Mouse (Mus musculus) embryonic facial prominence, embryonic 11.5 days (tissue): ENCODE measurements around the gene Slc36a2. TPM values are rescaled to one million over a fixed set of nuclear protein-coding genes. Genes with fewer than 3 reads are reported as not detected.

Source experiments
- ATAC-seq: fragments of 200-750 bp; cut with Nextera tagmentation; replicated peaks from 2 replicates; pipeline ENCODE4 v1.8.0; 2017; ENCODE audit warnings: low read depth; ENCODE audit not compliant: insufficient number of reproducible peaks, low FRiP score, low TSS enrichment
- DNase-seq: peaks from one replicate; pipeline ENCODE4 v3.0.0-alpha.2; 2015; ENCODE audit warnings: low spot score
- H3K27ac ChIP-seq: fragments of 300-500 bp; sonication (generic); replicated peaks from 2 replicates; pipeline ENCODE4 v1.5.1; 2014; ENCODE audit warnings: mild to moderate bottlenecking, low read depth, low read length, control low read depth
- H3K27me3 ChIP-seq: fragments of 300-500 bp; sonication (generic); 2 replicates; pipeline ENCODE4 v1.6.1; 2014; ENCODE audit warnings: mild to moderate bottlenecking, low read length, moderate library complexity, mixed read lengths; ENCODE audit not compliant: control insufficient read depth, insufficient read depth
- H3K36me3 ChIP-seq: fragments of 300-500 bp; sonication (generic); replicated peaks from 2 replicates; pipeline ENCODE4 v1.6.1; 2014; ENCODE audit warnings: low read depth, mild to moderate bottlenecking, low read length, moderate library complexity, mixed read lengths; ENCODE audit not compliant: control insufficient read depth, insufficient read depth
- H3K4me1 ChIP-seq: fragments of 300-500 bp; sonication (generic); 2 replicates; pipeline ENCODE4 v1.6.1; 2014; ENCODE audit warnings: low read length, mixed read lengths; ENCODE audit not compliant: control insufficient read depth, insufficient read depth
- H3K4me2 ChIP-seq: fragments of 300-500 bp; sonication (generic); 2 replicates; pipeline ENCODE4 v1.6.1; 2014; ENCODE audit warnings: low read depth, mild to moderate bottlenecking, control low read depth, low read length, moderate library complexity
- H3K4me3 ChIP-seq: fragments of 300-500 bp; sonication (generic); 2 replicates; pipeline ENCODE4 v1.5.1; 2014; ENCODE audit warnings: low read depth, low read length, control low read depth
- H3K9ac ChIP-seq: fragments of 300-500 bp; sonication (generic); replicated peaks from 2 replicates; pipeline ENCODE4 v1.6.1; 2014; ENCODE audit warnings: mild to moderate bottlenecking, control low read depth, low read length
- H3K9me3 ChIP-seq: fragments of 300-500 bp; sonication (generic); replicated peaks from 2 replicates; pipeline ENCODE4 v1.6.1; 2016; ENCODE audit warnings: mild to moderate bottlenecking, low read length, inconsistent platforms, mixed read lengths; ENCODE audit not compliant: control insufficient read depth
- WGBS: fragments of 180-500 bp; shearing (Covaris S2); extraction: QIAGEN DNeasy Blood & Tissue Kit; methylation state at CpG from one replicate; pipeline ENCODE4 v1.1.7; 2014; 5-methylcytosine and 5-hydroxymethylcytosine counted together
- polyA plus RNA-seq: library from polyadenylated mRNA; unstranded; fragments of >200 nt; fragmentation: Nextera tagmentation; extraction: Ambion mirVana; gene quantifications from 2 replicates; pipeline ENCODE4 v1.2.1, GENCODE M21; 2014

Slc36a2 gene
- polyA plus RNA-seq, 1 experiment from 2014 or later, result 0.11 TPM

DNA sequence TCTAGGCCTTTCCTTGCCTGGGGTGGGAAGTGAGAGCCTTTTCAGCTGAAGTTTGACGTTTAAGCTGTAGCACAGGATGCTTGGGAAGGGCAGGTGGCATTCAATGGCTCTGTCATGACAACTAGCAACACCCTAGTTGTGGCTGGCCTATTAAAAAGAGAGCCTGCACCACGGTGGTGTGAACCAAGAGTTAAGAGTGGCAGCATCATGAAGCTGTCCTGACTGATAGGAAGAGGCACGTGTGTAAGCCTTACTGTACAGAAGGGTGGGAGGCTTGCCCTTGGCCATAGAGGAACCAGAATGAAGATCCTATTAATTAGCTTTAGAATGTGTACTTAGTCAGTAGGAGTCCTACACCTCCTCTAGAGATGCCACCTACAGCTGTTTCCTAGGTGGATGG, 56.5 kb downstream of the Slc36a2 start:
- Histone ChIP-seq H3K4me3 (no peak overlapping the region), H3K4me1 (no peaks in the 10 kb centered on the region), H3K27me3 (no peaks in the 10 kb centered on the region), H3K9me3 (no peaks in the 10 kb centered on the region), H3K27ac (no peak overlapping the region), H3K4me2 (no peak overlapping the region), H3K36me3 (no peaks in the 10 kb centered on the region), H3K9ac (no peak overlapping the region)
- no peak for ATAC-seq
- no peak for DNase-seq
- 77% methylated on average over 3 of the region's 3 CpGs for WGBS

- ATAC-seq (no peak), DNase-seq (no peak)
- Histone ChIP-seq H3K4me3 (no peak overlapping the region), H3K9me3 (no peaks in the 10 kb centered on the region), H3K36me3 (no peaks in the 10 kb centered on the region), H3K4me2 (no peak overlapping the region), H3K9ac (no peak overlapping the region), H3K27me3 (no peaks in the 10 kb centered on the region), H3K4me1 (no peaks in the 10 kb centered on the region), H3K27ac (no peak overlapping the region)
- 82% methylated on average over 6 of the region's 6 CpGs for WGBS
Measured at GRCm38 (mm10) chr11:55127937-55128336, 56.9 kb downstream of the Slc36a2 start.

- no peaks in the 10 kb centered on the region for H3K9me3 ChIP-seq
- no peak overlapping the region for H3K4me2 ChIP-seq
- no peaks in the 10 kb centered on the region for H3K4me1 ChIP-seq
- no peaks in the 10 kb centered on the region for H3K36me3 ChIP-seq
- ATAC-seq (no peak), DNase-seq (no peak)
- no peaks in the 10 kb centered on the region for H3K27me3 ChIP-seq
- H3K9ac ChIP-seq, result no peak overlapping the region
- no peak overlapping the region for H3K4me3 ChIP-seq
- no peak overlapping the region for H3K27ac ChIP-seq
- 86% methylated on average over 3 of the region's 3 CpGs for WGBS
Measured at GRCm38 (mm10) chr11:55126663-55127062, 58.2 kb downstream of the Slc36a2 start.

DNA sequence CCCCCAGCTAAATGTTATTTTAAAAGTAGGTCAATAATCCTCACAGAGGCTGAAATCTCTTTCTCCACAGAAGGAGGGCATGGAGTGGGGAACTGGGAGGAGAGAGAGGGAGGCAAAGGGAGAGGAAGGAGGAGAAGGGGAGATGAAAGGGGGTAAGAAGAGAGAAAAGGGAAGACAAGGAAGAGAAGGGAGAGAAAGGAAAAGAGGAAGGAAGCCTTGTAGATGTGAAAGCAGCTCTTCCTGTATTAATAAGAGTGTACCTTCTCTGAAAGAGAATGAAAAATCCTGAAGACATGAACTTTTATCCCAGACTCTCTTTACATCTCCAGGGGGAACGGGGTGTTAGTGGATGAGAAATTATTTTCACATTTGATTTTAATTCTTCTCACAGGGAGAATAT, 63.4 kb downstream of the Slc36a2 start:
- no peaks in the 10 kb centered on the region for H3K36me3 ChIP-seq
- no peak for ATAC-seq
- H3K27me3 ChIP-seq, result no peaks in the 10 kb centered on the region
- H3K27ac ChIP-seq, result no peak overlapping the region
- WGBS, result 80% methylated on average over 1 of the region's 1 CpGs
- H3K4me2 ChIP-seq, result no peak overlapping the region
- no peaks in the 10 kb centered on the region for H3K4me1 ChIP-seq
- H3K9me3 ChIP-seq, result no peaks in the 10 kb centered on the region
- DNase-seq, result no peak
- no peak overlapping the region for H3K4me3 ChIP-seq
- no peak overlapping the region for H3K9ac ChIP-seq

DNA sequence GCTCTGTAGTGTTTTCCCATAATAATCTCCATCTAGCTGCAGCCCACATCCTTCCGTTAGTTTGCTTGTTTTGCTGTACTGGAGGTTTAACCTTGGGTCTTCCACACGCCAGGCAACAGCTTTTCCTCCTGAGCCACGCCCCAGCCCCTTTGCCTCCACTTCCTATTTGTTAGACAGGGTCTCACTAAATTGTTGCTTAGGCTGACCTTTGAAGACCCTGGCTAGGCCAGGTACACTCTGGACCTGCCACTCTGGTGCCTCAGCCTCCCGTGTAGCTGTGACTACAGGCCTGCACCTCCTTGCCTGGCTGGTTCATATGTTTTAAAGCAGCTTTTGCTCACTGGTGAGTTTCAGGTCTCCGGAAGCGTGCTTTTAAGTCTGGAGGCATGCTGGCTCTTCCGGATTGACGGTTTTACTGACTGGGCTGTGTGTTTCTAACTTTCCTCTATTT, 64.0 kb downstream of the Slc36a2 start:
- 73% methylated on average over 8 of the region's 8 CpGs for WGBS
- Histone ChIP-seq H3K27ac (no peak overlapping the region), H3K36me3 (no peaks in the 10 kb centered on the region), H3K4me2 (no peak overlapping the region), H3K9ac (no peak overlapping the region), H3K9me3 (no peaks in the 10 kb centered on the region), H3K4me3 (no peak overlapping the region), H3K4me1 (no peaks in the 10 kb centered on the region), H3K27me3 (no peaks in the 10 kb centered on the region)
- no peak for ATAC-seq
- DNase-seq, result no peak

GRCm38 (mm10) chr11:55120279-55120678, 64.6 kb downstream of the Slc36a2 start:
- H3K27me3 ChIP-seq, result no peaks in the 10 kb centered on the region
- H3K27ac ChIP-seq, result no peak overlapping the region
- no peaks in the 10 kb centered on the region for H3K4me1 ChIP-seq
- ATAC-seq (no peak), DNase-seq (no peak)
- H3K36me3 ChIP-seq, result no peaks in the 10 kb centered on the region
- no peak overlapping the region for H3K9ac ChIP-seq
- no peak overlapping the region for H3K4me3 ChIP-seq
- H3K9me3 ChIP-seq, result no peaks in the 10 kb centered on the region
- no peak overlapping the region for H3K4me2 ChIP-seq

GRCm38 (mm10) chr11:55117031-55117430, 67.8 kb downstream of the Slc36a2 start:
- H3K4me1 ChIP-seq, result no peaks in the 10 kb centered on the region
- no peak overlapping the region for H3K4me2 ChIP-seq
- H3K27ac ChIP-seq, result no peak overlapping the region
- 89% methylated on average over 2 of the region's 2 CpGs for WGBS
- no peaks in the 10 kb centered on the region for H3K9me3 ChIP-seq
- no peaks in the 10 kb centered on the region for H3K36me3 ChIP-seq
- ATAC-seq (no peak), DNase-seq (no peak)
- no peaks in the 10 kb centered on the region for H3K27me3 ChIP-seq
- no peak overlapping the region for H3K9ac ChIP-seq
- H3K4me3 ChIP-seq, result no peak overlapping the region

DNA sequence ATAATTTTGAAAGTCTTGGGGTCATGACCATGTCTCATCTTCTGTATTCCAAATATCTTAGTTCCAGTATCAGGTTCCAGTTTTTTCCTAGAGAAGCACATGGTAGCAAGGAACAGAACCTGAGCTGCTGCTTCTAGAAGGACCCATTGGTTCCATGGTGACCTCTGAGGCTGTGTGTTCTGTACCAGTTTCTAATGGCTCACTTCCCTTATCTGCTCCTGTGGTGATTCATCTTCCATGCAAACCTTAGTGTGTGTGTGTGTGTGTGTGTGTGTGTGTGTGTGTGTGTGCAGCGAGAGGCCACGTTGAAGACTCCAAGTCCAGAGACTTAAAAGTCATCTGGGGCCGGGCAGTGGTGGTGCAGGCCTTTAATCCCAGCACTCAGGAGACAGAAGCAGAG, 68.9 kb downstream of the Slc36a2 start:
- Histone ChIP-seq H3K36me3 (no peaks in the 10 kb centered on the region), H3K9ac (no peak overlapping the region), H3K4me2 (no peak overlapping the region), H3K27ac (no peak overlapping the region), H3K4me1 (no peaks in the 10 kb centered on the region), H3K9me3 (no peaks in the 10 kb centered on the region), H3K27me3 (no peaks in the 10 kb centered on the region), H3K4me3 (no peak overlapping the region)
- DNase-seq (no peak), ATAC-seq (no peak)
- 91% methylated on average over 3 of the region's 3 CpGs for WGBS
